Mouse (Mus musculus): ENCODE data around the gene Zfp978.

Zfp978 gene

DNA sequence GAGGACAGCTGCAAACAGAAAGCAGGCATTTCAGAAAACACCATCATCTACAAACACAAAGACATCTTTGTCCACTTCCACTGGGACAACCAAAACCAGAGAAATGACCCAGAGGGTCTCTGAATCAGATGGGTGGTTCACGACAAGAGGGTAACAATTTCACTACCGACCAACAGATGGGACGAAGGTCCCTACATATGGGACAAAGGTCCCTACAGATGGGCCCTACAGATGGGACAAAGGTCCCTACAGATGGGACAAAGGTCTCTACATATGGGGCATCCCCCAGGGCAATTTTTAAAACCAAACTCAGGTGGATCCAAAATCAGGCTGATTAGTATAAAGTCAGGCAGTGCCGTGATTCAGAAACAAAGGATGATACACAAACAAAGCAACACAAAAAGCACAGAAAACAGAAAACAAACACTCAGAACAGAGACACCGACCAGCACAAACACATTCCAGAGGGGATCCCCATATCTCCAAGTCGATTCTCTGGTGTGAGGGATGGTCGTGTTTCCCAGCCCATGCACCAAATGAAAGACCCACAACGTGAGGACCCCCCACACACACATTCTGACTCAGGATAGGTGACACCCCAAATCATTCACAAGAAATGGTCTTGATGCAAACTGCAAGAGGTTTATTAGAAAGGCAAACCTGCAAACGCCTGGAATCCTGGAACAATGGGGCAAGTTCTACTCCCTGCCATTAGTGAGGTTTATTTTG lies 11.3 kb upstream of the Zfp978 start:
- in situ Hi-C loops (cut with MboI, MseI), result loop anchor here (5.0 to 25.0 kb wide), 5 partner anchors 302 to 1203 kb away; no protein-coding TSS in a partner anchor

DNA sequence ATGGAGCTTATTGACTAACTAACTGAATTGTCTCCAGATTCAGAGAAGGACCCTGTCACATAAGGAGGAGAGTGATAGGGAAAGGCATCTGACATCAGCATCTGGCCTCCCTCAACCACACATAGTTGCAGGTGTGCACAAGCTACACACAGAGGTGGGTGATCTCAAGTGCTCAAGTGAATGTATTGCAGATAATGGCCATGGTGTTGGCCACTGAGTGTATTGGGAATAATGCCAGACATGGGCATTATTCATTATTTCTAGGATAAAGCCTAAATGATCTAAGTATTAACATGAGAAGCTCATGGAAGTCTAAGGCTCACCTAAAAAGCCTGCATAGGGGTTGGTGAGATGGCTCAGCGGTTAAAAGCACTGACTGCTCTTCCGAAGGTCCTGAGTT lies 10.6 kb upstream of the Zfp978 start:
- in situ Hi-C loops (cut with MboI, MseI), result loop anchor here (5.0 to 25.0 kb wide), 4 partner anchors 302 to 1203 kb away; no protein-coding TSS in a partner anchor

DNA sequence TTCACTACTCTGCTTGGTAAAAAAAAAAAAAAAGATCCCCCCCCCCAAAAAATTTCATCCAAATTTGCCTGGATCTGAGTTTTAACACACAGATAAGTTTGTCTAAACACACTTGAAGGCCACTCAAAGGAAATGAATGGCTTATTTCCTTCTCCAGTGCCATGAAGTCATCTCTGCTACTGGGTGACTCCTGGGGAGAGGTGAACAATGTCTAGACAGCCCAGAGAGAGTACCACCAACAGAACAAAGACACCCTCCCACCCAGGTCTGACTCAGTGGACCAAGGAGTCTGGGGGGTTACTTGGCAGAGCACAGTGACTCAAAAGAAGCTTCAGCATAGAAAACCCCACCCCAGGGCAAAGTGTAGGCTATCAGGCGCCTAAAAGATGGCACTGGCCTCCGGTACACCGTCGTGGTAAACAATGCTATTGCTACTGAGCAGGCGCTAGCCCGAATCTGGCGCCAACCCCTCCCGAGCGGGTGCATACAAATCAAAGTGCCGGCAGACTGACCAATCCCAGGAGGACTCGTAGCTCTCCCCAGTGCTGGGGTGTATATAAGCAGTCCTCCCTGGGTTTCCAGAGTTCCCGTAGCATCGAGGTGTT lies 9.6 kb upstream of the Zfp978 start:
- in situ Hi-C loops (cut with MboI, MseI), result loop anchor here (5.0 to 25.0 kb wide), 4 partner anchors 301 to 1204 kb away; no protein-coding TSS in a partner anchor

DNA sequence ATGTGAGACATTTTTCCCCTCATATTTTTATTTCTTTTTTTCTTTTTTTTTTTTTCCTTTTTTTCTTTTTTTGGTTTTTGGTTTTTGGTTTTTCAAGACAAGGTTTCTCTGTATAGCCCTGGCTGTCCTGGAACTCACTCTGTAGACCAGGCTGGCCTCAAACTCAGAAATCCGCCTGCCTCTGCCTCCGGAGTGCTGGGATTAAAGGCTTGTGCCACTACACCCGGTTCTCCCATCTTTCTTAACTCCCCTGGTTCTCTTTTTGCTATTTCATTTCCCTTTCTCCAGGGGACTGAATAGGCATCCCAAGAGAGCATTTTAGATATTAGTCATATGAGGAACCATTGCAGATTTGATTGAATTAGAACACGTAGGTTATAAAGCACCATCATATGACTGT lies 7.5 kb upstream of the Zfp978 start:
- in situ Hi-C loops (cut with MboI, MseI), result loop anchor here (5.0 to 25.0 kb wide), 4 partner anchors 299 to 1206 kb away; no protein-coding TSS in a partner anchor

DNA sequence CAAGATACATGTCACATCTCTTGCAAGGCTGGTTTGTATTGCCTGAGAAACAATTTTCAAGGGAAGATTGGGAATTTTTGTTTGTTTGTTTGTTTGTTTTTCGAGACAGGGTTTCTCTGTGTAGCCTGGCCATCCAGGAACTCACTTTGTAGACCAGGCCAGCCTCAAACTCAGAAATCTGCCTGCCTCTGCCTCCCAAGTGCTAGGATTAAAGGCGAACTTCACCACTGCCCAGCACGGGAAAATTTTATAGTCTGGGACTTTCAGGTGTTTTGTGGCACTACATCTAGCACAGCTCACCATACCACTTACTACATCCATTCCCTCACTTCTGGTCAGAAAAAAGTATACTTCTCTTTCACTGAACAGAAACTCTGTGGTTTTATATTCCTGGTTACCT lies 5.1 kb upstream of the Zfp978 start:
- in situ Hi-C loops (cut with MboI, MseI), result loop anchor here (25.0 kb wide), 1 partner anchor 869 kb away; no protein-coding TSS in a partner anchor

DNA sequence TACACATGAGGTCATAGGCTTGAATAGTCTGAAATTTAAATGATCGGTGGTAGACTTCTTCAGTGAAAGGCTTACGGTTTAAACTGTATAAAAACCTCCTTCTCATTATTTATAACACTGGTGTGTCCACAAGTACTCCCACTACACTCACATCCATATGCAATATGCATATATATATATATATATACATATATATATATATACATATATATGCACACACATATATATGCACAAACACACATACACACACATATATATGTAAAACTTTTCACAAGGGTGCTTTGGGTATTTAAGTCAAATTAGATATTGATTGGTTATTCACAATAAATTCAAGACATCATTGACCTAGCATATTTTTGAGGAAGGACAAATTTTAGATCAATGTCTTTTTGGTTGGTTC lies 3.9 kb upstream of the Zfp978 start:
- in situ Hi-C loops (cut with MboI, MseI), result loop anchor here (25.0 kb wide), 1 partner anchor 870 kb away; no protein-coding TSS in a partner anchor

DNA sequence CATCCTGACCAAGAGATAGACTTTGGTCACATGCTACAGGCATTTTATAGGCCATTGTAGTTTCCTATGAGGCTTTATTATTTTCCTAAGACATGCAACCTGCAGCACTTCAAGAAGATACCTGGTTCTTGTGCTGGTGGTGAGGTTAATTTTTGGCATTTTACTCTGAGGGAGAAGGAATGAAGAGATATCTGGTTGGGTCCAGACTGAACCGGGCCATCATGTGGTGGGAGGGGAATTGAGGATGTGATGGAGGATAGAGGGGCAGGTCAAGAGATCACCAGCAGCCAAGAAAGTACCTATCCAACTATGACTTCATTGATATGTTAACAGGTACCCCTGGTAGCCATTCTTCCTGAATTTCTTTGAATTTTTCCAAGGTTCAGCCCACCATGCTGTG lies 769 bp downstream of the Zfp978 start:
- in situ Hi-C loops (cut with MboI, MseI), result loop anchor here (5.0 to 25.0 kb wide), 4 partner anchors 55 to 875 kb away; partner anchors contain the start of gene Zfp988

DNA sequence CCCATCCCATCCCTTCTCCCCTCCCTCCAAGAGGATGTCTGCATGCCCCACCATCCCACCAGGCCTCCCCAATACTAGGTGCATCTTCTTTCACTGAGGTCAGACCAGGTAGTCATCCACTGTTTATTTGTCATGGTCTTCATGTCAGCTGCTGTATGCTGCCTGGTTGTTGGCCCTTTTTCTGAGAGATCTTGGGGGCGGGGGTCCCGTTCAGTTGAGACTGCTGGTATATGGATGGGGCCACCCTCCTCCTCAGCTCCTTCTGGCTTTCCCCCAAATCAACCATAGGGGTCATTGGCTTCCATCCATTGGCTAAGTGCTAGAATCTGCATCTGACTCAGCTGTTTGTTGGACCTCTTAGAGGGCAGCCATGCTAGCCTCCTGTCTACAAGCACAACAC lies 8.5 kb downstream of the Zfp978 start:
- in situ Hi-C loops (cut with MboI, MseI), result loop anchor here (5.0 to 25.0 kb wide), 3 partner anchors 55 to 1202 kb away; no protein-coding TSS in a partner anchor

DNA sequence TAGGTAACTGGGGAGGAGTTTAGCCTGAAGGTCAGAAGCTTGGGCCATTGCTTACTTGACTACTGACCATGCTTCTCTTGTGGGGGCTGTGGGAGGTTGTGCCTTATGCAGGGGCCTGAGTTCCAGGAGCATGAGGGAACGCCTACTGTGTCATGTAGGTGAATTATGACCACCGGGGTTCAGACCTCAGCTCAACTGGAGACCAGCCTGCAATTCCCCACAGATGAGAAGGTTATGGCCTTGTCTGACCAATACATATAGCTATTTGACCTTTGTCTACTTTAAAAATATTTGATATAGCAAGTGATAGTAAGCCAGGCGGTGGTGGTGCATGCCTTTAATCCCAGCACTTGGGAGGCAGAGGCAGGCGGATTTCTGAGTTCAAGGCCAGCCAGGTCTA lies 22.1 kb downstream of the Zfp978 start:
- in situ Hi-C loops (cut with MboI, MseI), result loop anchor here (5.0 kb wide), 1 partner anchor 239 kb away; no protein-coding TSS in a partner anchor

DNA sequence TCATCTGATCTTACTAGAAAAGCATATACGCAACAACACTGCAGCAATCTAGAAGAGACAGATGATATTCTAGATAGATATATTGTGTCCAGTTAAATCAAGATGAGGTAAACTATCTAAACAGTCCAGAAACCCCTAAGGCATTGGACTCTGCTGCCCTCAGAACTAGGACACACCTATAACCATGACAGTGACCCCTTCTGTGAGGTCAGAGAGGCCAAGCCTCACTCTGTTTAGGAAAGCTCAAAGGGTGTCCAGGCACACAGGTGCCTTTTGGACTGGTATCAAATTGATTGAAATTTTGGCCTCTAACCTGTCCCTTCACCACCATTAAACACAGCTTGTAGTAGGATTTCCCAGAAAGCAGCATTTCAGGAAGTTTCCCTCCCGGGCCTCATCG lies 36.1 kb downstream of the Zfp978 start:
- in situ Hi-C loops (cut with MboI, MseI), result loop anchor here (5.0 kb wide), 3 partner anchors 670 to 1195 kb away; no protein-coding TSS in a partner anchor

DNA sequence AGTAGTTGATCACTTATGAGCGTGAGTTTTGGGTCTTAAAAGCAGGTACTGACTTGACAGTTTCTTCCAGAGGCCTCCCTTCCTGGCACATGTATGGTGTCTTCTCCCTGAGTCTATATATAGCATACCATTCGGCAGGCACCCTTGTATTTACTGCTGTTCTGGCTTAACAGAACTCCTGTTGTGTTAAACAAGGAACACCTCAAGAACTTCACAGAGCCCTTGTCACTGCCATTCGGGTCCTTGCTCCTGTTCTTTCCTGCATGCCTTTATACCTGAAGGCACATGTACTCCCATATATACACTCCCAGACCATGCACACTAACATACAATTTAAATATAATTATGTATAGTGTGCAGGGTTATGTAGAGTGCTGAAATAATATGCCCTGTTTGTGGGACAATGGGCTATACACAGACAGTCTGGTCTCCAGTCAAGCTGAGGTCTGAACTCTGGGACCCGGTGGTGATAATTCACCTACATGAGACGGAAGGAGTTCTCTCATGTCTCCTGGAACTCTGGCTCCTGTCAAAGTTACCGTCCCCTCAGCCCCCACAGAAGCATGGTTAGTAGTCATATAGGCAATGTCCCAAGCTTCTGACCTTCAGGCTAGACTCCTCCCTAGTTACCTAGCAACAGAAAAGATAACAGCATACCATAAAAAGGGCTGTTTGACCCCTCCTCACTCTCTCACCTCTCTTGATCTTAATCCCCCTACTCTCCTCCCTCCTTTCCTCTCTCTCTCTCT lies 37.0 kb downstream of the Zfp978 start:
- in situ Hi-C loops (cut with MboI, MseI), result loop anchor here (5.0 kb wide), 3 partner anchors 671 to 1196 kb away; no protein-coding TSS in a partner anchor

DNA sequence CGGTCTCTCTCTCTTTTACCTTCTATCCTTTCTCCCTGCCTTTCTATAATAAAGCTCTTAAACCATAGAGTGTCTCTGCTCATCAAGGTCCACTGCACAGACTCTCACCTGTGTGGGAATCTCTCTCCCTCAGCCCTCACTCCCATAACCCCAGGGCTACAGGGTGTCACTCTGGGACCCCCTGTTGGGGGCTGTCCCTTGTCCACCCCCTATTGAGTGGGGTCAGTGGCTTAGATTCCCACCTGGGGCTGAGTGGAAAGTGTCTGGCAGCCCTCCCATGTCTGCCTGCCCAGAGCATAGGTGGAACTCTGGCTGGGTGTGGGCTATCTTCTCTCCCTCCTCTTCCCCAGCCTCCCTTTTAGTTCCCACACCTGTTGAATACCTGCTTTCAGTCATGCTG lies 37.6 kb downstream of the Zfp978 start:
- in situ Hi-C loops (cut with MboI, MseI), result loop anchor here (5.0 kb wide), 3 partner anchors 671 to 1196 kb away; no protein-coding TSS in a partner anchor

DNA sequence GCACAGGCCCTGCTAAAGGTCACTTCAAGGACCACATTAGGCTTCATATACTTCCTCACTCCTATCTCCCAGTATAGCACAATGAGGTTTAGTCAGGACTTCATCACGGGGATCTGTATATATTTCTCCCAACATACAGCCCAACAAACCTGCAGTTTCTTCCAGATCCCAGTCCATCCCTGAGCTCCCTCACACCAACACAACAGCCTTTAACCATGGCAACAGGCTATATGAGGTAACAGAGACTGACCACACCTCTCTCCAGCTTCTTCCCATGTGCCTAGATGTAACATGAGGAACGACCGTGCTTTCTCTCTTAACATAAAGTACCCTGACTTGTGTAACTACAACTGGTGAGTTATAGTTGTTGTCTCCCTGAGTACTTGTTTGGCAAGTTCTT lies 38.4 kb downstream of the Zfp978 start:
- in situ Hi-C loops (cut with MboI, MseI), result loop anchor here (5.0 kb wide), 3 partner anchors 672 to 1197 kb away; no protein-coding TSS in a partner anchor

DNA sequence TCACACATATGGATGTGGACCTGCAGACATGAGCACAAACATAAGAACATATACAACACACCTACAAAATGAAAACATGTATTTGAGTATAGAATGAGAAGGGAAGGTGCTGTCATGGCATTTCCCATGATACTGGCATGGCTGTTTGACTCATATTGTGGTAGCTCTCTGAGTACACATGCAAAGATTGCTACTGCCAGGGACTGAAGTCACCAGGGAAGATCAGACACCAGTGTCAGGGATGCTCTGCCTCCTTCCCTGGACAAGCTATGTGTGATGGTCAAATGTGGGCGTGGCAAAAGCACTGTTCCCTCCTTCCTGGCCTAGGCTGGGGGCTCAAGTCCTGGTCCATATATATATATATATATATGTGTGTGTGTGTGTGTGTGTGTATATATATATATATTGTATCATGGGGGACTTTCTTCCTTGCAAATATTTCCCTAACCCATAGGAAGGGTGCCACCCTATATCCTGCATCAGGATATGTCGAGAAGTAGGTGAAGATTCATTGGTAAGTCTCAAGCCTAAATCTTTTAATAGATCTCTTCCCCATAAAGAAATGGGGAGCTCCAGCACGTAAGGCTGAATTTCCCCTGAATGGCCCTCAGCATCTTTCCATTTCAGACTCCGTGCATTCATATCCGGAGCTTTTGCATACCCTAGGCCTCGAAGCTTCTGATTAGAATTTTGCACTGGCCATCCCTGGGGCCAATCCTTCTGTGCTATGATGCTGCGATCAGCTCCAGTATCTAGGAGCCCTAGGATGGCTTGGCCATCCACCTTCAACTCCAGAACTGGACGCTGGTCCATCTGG lies 39.1 kb downstream of the Zfp978 start:
- in situ Hi-C loops (cut with MboI, MseI), result loop anchor here (5.0 to 10.0 kb wide), 2 partner anchors 338 to 1715 kb away; no protein-coding TSS in a partner anchor

DNA sequence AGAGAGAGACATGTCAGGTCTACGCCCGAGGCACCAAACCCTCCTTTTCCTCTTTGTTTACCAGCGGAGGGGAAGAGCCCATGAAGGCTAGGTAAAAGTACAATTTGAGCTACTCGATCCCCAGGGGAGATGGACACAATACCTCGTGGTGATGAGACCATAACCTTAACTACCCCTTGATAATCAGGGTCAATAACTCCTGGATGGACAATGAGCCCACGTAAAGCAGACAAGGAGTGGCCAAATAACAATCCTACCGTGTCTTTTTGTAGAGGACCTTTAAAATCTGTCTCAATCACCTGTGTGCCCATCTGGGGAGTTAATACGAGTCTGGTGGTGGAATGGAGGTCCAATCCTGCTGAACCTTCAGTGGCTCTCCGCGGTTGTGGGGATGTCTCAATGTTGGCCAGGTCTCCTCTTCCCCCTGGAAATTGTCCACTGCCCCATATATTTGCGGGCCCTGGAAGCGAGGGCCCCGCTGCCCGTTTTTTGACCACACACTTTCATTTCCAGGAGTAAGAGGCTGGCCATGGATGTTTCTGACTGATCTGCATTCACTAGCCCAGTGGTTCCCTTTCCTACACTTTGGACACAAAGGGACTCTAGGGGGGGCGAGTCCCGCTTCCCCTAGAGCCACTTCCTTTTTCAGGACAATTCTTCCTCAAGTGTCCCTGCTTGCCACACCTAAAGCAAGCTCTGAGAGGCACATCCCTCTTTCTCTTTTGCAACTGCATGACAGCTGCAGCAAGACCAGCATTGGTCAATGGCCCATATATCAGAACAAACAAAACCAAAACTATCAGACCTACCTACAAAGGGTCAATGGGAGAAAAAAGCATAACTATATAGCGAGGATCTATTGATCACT lies 40.0 kb downstream of the Zfp978 start:
- in situ Hi-C loops (cut with MboI, MseI), result loop anchor here (5.0 to 10.0 kb wide), 2 partner anchors 339 to 1716 kb away; no protein-coding TSS in a partner anchor

DNA sequence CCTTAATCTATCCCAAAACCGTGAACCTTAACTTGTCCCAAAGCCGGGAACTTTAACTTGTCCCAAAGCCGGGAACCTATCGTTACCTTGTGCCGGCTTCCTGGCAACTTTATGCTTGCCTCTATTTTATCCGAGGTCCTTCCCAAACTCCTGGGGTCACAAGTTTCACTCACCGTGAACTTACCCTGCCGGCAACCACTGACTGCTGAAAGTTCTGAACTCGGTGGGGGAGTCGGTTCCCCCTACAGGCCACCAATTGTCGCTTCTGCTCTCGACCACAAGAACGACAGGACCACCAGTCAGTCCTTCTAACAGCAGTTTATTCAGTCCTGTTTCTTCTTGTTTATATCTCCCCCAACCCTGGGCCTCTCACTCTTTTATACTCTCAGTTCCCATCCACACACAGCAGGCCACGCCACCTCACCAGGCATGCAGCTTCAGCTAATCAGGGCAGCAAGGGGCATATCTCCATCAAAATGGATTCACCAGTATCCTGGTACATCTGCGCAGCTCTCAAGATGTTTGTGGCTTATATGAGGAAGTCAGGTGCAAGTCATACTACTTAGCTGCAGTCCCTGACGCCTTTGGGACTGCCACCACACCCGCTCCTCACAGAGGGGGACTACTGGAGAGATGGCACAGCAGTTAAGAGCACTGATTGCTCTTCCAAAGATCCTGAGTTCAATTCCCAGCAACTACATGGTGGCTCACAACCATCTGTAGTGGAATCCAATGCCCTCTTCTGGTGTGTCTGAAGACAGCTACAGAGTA lies 40.8 kb downstream of the Zfp978 start:
- in situ Hi-C loops (cut with MboI, MseI), result loop anchor here (5.0 to 10.0 kb wide), 2 partner anchors 340 to 1717 kb away; no protein-coding TSS in a partner anchor

DNA sequence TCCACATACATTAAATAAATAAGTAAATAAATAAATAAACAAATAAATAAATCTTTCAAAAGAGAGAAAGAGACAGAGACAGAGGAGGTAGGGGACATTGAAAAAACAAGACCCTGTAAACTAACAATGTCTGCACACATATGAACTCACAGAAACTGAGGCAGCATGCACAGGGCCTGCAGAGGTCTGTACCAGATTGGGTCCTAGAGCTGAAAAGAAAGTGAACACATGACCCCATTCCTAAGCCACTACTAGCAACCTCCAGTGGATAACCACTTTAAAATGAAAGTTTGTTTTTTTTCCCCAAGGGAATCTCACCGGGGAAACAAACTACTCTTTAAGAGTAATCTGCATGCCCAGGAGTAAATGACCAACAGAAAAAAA lies 41.4 kb downstream of the Zfp978 start:
- in situ Hi-C loops (cut with MboI, MseI), result loop anchor here (5.0 to 10.0 kb wide), 2 partner anchors 340 to 1718 kb away; no protein-coding TSS in a partner anchor

DNA sequence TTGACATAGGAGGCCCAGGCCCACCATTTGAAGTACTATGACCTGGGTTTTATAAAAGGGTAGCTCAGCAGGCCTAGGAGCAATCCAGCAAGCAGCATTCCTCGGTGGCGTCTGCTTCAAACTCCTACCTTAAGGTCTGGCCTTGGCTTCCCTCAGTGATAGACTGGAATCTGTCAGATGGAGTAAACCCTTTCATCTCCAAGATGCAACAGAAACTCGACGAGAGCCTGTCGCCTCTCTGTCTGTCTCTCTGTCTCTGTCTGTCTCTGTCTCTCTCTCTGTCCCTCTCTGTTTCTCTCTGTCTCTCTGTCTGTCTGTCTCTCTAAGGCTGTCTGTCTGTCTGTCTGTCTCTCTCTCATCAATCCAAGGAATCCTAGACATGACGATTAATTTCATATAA lies 42.4 kb downstream of the Zfp978 start:
- in situ Hi-C loops (cut with MboI, MseI), result loop anchor here (5.0 to 10.0 kb wide), 2 partner anchors 341 to 1719 kb away; no protein-coding TSS in a partner anchor
